Mouse (Mus musculus) CH12.LX (cell line): ENCODE results near the gene Serpinf2. TPM values are rescaled to one million over a fixed set of nuclear protein-coding genes. Genes with fewer than 3 reads are reported as not detected.
A peak's percentile ranks its signal among the peaks of the same experiment; 100 is the strongest.
"Not testable (repeated sequence)": the region's sequence is repeated elsewhere in the genome, so short reads cannot be mapped to it uniquely, and the experiment has no call there.

Experiments
- DNase-seq: peaks from one replicate; pipeline ENCODE4 v3.0.0-alpha.2; 2013; ENCODE audit errors: extremely low read depth
- H3K27ac ChIP-seq: 2 replicates; pipeline ENCODE4 v1.5.1; 2012; ENCODE audit warnings: low read depth, mild to moderate bottlenecking, control low read depth, moderate library complexity; ENCODE audit not compliant: insufficient read depth
- H3K27me3 ChIP-seq: replicated peaks from 2 replicates; pipeline ENCODE3; 2012; ENCODE audit warnings: inconsistent platforms
- H3K36me3 ChIP-seq, 2 experiments: replicated peaks in 1 of 2; 2 replicates each; pipeline versions ENCODE3 to v1.6.1; 2012; ENCODE audit warnings: inconsistent platforms in 1 of 2, low read length in 1 of 2, mild to moderate bottlenecking in 1 of 2, mixed read lengths in 1 of 2, moderate library complexity in 1 of 2; ENCODE audit not compliant: control insufficient read depth in 1 of 2, insufficient read depth in 1 of 2
- H3K4me1 ChIP-seq, 2 experiments: 2 replicates each; pipeline ENCODE4 v1.6.1; 2012; ENCODE audit warnings: inconsistent platforms in 1 of 2, moderate library complexity in 1 of 2; ENCODE audit not compliant: insufficient read depth in 2 of 2, control insufficient read depth in 1 of 2
- H3K4me2 ChIP-seq: 2 replicates; pipeline ENCODE4 v1.6.1; 2012; ENCODE audit warnings: low read depth, mild to moderate bottlenecking, control low read depth; ENCODE audit not compliant: poor library complexity, insufficient read depth, severe bottlenecking
- H3K4me3 ChIP-seq, 3 experiments: fragments of 150-350 bp in 1 of 3; sonication (generic) in 1 of 3; replicated peaks in 1 of 3; 2 replicates each; pipeline versions ENCODE3 to v1.5.1; 2011 to 2012; ENCODE audit warnings: low read depth in 2 of 3, low read length in 2 of 3, mild to moderate bottlenecking in 2 of 3, moderate library complexity in 2 of 3, control low read depth in 1 of 3, improper control_type of control experiment in 1 of 3, inconsistent platforms in 1 of 3, mixed read lengths in 1 of 3; ENCODE audit not compliant: poor library complexity in 1 of 3
- H3K79me2 ChIP-seq: replicated peaks from 2 replicates; pipeline ENCODE4 v1.6.1; 2012; ENCODE audit warnings: mild to moderate bottlenecking, moderate library complexity; ENCODE audit not compliant: control insufficient read depth, poor library complexity, insufficient read depth, severe bottlenecking; ENCODE audit errors: extremely low read depth
- H3K9ac ChIP-seq: 2 replicates; pipeline ENCODE4 v1.6.1; 2012; ENCODE audit warnings: low read depth, mild to moderate bottlenecking, control low read depth, moderate library complexity; ENCODE audit not compliant: insufficient read depth
- H3K9me3 ChIP-seq: replicated peaks from 2 replicates; pipeline ENCODE3; 2012; ENCODE audit warnings: low read length, inconsistent platforms, mixed read lengths
- EP300 ChIP-seq: IDR thresholded peaks from 2 replicates; pipeline ENCODE4 v1.6.1; 2011; ENCODE audit warnings: low read length, improper control_type of control experiment
- ETS1 ChIP-seq: conservative IDR thresholded peaks from 2 replicates; pipeline ENCODE4 v1.6.1; 2012; ENCODE audit warnings: low read depth, mild to moderate bottlenecking, inconsistent platforms, low read length, improper control_type of control experiment, moderate library complexity
- GABPA ChIP-seq: IDR thresholded peaks from 2 replicates; pipeline ENCODE4 v1.6.1; 2012; ENCODE audit warnings: low read depth, low read length, improper control_type of control experiment, inconsistent platforms; ENCODE audit not compliant: insufficient replicate concordance
- IRF4 ChIP-seq: IDR thresholded peaks from 2 replicates; pipeline ENCODE4 v1.6.1; 2014; ENCODE audit warnings: low read depth, mild to moderate bottlenecking, inconsistent platforms, low read length, improper control_type of control experiment
- JUN ChIP-seq: IDR thresholded peaks from 2 replicates; pipeline ENCODE4 v1.6.1; 2011; ENCODE audit warnings: low read depth, mild to moderate bottlenecking, low read length, improper control_type of control experiment, moderate library complexity; ENCODE audit not compliant: insufficient read depth
- JUND ChIP-seq: conservative IDR thresholded peaks from 2 replicates; pipeline ENCODE4 v1.6.1; 2011; ENCODE audit warnings: low read depth, low read length, improper control_type of control experiment
- MAFK ChIP-seq: IDR thresholded peaks from 2 replicates; pipeline ENCODE4 v1.6.1; 2011; ENCODE audit warnings: low read length, improper control_type of control experiment; ENCODE audit not compliant: insufficient replicate concordance
- MEF2A ChIP-seq: IDR thresholded peaks from 2 replicates; pipeline ENCODE4 v1.6.1; 2014; ENCODE audit warnings: low read depth, mild to moderate bottlenecking, inconsistent platforms, low read length, improper control_type of control experiment, borderline replicate concordance
- MXI1 ChIP-seq: IDR thresholded peaks from 2 replicates; pipeline ENCODE4 v1.6.1; 2011; ENCODE audit warnings: mild to moderate bottlenecking, low read depth, low read length, improper control_type of control experiment
- MYC ChIP-seq: IDR thresholded peaks from 2 replicates; pipeline ENCODE4 v1.6.1; 2011; ENCODE audit warnings: low read depth, mild to moderate bottlenecking, improper control_type of control experiment, low read length
- dilution Hi-C: fragments of 300-500 bp; cut with MboI; formaldehyde crosslinking; loops from 2 replicates; pipeline ENCODE4 v1.14.3; 2020; ENCODE audit warnings: low sequenced_read_pairs; ENCODE audit not compliant: extremely low pct_unique_long_range_greater_than_20kb, extremely low pct_ligation_motif_present
- in situ Hi-C: fragments of 300-500 bp; cut with MboI; formaldehyde crosslinking; loops from 3 replicates; pipeline ENCODE4 v1.14.3; 2019; ENCODE audit warnings: low sequenced_read_pairs, low pct_ligation_motif_present, low pct_unique_long_range_greater_than_20kb, mixed read lengths
- polyA plus RNA-seq: library from polyadenylated mRNA; unstranded; fragments of >175 nt; gene quantifications from 2 replicates; pipeline ENCODE4 v1.2.1, GENCODE M21; 2012; ENCODE audit warnings: low read depth; ENCODE audit not compliant: insufficient read length
- total RNA-seq, 2 experiments: library from RNA; depleted of rRNA; stranded (reverse); fragments of 300-350 nt in 1 of 2; fragments of >200 nt in 1 of 2; gene quantifications; 2 replicates each; pipeline ENCODE4 v1.2.3; 2012 to 2014

The Serpinf2 gene
- total and polyA plus RNA-seq, 3 experiments, result 0.08 to 0.26 TPM; not detected in 1

DNA sequence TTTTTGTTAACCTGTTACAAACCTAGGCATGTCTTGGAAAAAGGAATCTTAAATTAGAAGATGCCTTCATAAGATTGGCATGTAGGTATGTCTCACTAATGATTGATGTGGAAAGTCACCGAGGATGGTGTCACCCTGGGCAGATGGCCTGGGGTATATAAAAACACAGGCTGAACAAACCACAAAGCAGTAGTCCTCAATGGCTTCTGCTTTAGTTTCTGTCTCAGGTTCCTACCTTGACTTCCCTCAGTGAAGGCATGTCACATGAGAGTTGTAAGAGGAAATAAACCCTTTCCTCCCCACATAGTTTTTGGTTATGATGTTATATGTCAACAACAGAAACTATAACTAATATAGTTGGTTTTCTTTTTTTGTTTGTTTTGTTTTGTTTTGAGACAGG lies 43.8 kb downstream of the Serpinf2 start (continued):
- no peak for TF ChIP-seq MEF2A

DNA sequence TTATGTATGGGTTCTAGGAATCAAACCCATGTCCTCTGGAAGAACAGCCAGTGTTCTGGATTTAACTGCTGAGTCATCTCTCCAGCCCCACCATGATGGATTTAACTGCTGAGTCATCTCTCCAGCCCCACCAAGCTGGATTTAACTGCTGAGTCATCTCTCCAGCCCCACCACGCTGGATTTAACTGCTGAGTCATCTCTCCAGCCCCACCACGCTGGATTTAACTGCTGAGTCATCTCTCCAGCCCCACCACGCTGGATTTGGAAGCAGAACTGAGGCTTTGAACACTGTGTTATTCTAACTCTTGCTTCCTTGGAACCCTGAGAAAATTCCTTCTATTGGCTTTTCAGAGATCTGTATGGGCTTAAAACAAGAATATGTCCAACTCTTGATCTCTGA lies 55.9 kb downstream of the Serpinf2 start:
- H3K4me1 ChIP-seq, result not testable (repeated sequence)
- TF ChIP-seq JUND, result peak; percentile 76; the same call in 1 of the 2 replicates
- peak; percentile 99 for TF ChIP-seq MAFK
- TF ChIP-seq JUN, result peak; percentile 86
- TF ChIP-seq EP300, result peak; percentile 64; the same call in 1 of the 2 replicates
- 0 out of 2 replicates have a peak, but pooled peaks have one; percentile 26 for TF ChIP-seq GABPA
- TF ChIP-seq IRF4, result peak; percentile 65; the same call in 1 of the 2 replicates
- TF ChIP-seq ETS1, result peak; percentile 77
- TF ChIP-seq MEF2A, result peak; percentile 89
- peak; percentile 90 for TF ChIP-seq MXI1
- TF ChIP-seq MYC, result peak; percentile 84; the same call in 1 of the 2 replicates
- TF ChIP-seq, all 38 proteins: peak for 10; not testable (repeated sequence) for 28
- in situ Hi-C loops, H3K9ac ChIP-seq, H3K27ac ChIP-seq, H3K9me3 ChIP-seq, H3K27me3 ChIP-seq, H3K4me2 ChIP-seq, H3K79me2 ChIP-seq, H3K4me3 ChIP-seq, dilution Hi-C loops: not testable (repeated sequence)
- DNase-seq, result peak; percentile 78
- H3K36me3 ChIP-seq, result peaks cover 4 to 39% of the 10 kb centered on the region in 2 experiments

Other genes starting within 250 kb of the Serpinf2 start
- 47.7 and 50.6 TPM in 2 replicates for gene Dph1, start 248.3 kb downstream of the Serpinf2 start, total RNA-seq (2012; rRNA removed)
- gene Dph1, start 248.3 kb downstream of the Serpinf2 start, total RNA-seq (2014; rRNA removed), result 56.4 and 57.0 TPM in 2 replicates
- 50.9 and 54.7 TPM in 2 replicates for gene Dph1, start 248.3 kb downstream of the Serpinf2 start, polyA plus RNA-seq
- gene Rtn4rl1, start 245.8 kb downstream of the Serpinf2 start, total RNA-seq (2012; rRNA removed), result 0.04 TPM in 2 replicates
- 0.08 TPM in 1 of 2 replicates, not detected in the other for gene Rtn4rl1, start 245.8 kb downstream of the Serpinf2 start, total RNA-seq (2014; rRNA removed)
- 0.09 and 0.11 TPM in 2 replicates for gene Rtn4rl1, start 245.8 kb downstream of the Serpinf2 start, polyA plus RNA-seq
- 287 and 354 TPM in 2 replicates for gene Rpa1, start 91.3 kb downstream of the Serpinf2 start, total RNA-seq (2012; rRNA removed)
- gene Rpa1, start 91.3 kb downstream of the Serpinf2 start, total RNA-seq (2014; rRNA removed), result 357 and 379 TPM in 2 replicates
- gene Rpa1, start 91.3 kb downstream of the Serpinf2 start, polyA plus RNA-seq, result 230 and 247 TPM in 2 replicates
- 11.5 and 13.9 TPM in 2 replicates for gene Smyd4, start 91.2 kb downstream of the Serpinf2 start, total RNA-seq (2012; rRNA removed)
- 13.9 and 15.4 TPM in 2 replicates for gene Smyd4, start 91.2 kb downstream of the Serpinf2 start, total RNA-seq (2014; rRNA removed)
- 11.8 and 12.5 TPM in 2 replicates for gene Smyd4, start 91.2 kb downstream of the Serpinf2 start, polyA plus RNA-seq
- 26.0 and 30.3 TPM in 2 replicates for gene Serpinf1, start 16.9 kb downstream of the Serpinf2 start, total RNA-seq (2012; rRNA removed)
- 56.5 and 58.4 TPM in 2 replicates for gene Serpinf1, start 16.9 kb downstream of the Serpinf2 start, total RNA-seq (2014; rRNA removed)
- 119 and 131 TPM in 2 replicates for gene Serpinf1, start 16.9 kb downstream of the Serpinf2 start, polyA plus RNA-seq
- 14.3 and 16.3 TPM in 2 replicates for gene Wdr81, start 15.1 kb upstream of the Serpinf2 start, total RNA-seq (2012; rRNA removed)
- gene Wdr81, start 15.1 kb upstream of the Serpinf2 start, total RNA-seq (2014; rRNA removed), result 3.0 and 3.1 TPM in 2 replicates
- gene Wdr81, start 15.1 kb upstream of the Serpinf2 start, polyA plus RNA-seq, result 12.7 and 13.7 TPM in 2 replicates
- 0.17 and 0.81 TPM in 2 replicates for gene Tlcd2, start 22.1 kb upstream of the Serpinf2 start, total RNA-seq (2012; rRNA removed)
- not detected in 2 replicates for gene Tlcd2, start 22.1 kb upstream of the Serpinf2 start, total RNA-seq (2014; rRNA removed)
- 0.40 and 0.86 TPM in 2 replicates for gene Tlcd2, start 22.1 kb upstream of the Serpinf2 start, polyA plus RNA-seq
- gene Prpf8, start 47.2 kb upstream of the Serpinf2 start, total RNA-seq (2012; rRNA removed), result 246 and 255 TPM in 2 replicates
- 168 and 187 TPM in 2 replicates for gene Prpf8, start 47.2 kb upstream of the Serpinf2 start, total RNA-seq (2014; rRNA removed)
- gene Prpf8, start 47.2 kb upstream of the Serpinf2 start, polyA plus RNA-seq, result 298 and 345 TPM in 2 replicates
- 0.63 and 0.72 TPM in 2 replicates for gene Rilp, start 70.5 kb upstream of the Serpinf2 start, total RNA-seq (2012; rRNA removed)
- gene Rilp, start 70.5 kb upstream of the Serpinf2 start, total RNA-seq (2014; rRNA removed), result 0.17 and 0.31 TPM in 2 replicates
- 0.76 and 1.1 TPM in 2 replicates for gene Rilp, start 70.5 kb upstream of the Serpinf2 start, polyA plus RNA-seq
- gene Scarf1, start 73.9 kb upstream of the Serpinf2 start, total RNA-seq (2012; rRNA removed), result 0.59 and 0.76 TPM in 2 replicates
- gene Scarf1, start 73.9 kb upstream of the Serpinf2 start, total RNA-seq (2014; rRNA removed), result 0.24 and 0.28 TPM in 2 replicates
- gene Scarf1, start 73.9 kb upstream of the Serpinf2 start, polyA plus RNA-seq, result 0.76 and 0.90 TPM in 2 replicates
- gene Slc43a2, start 92.1 kb upstream of the Serpinf2 start, total RNA-seq (2012; rRNA removed), result 6.5 and 8.9 TPM in 2 replicates
- 3.5 and 5.0 TPM in 2 replicates for gene Slc43a2, start 92.1 kb upstream of the Serpinf2 start, total RNA-seq (2014; rRNA removed)
- 6.8 and 8.8 TPM in 2 replicates for gene Slc43a2, start 92.1 kb upstream of the Serpinf2 start, polyA plus RNA-seq
- gene Pitpna, start 148.5 kb upstream of the Serpinf2 start, total RNA-seq (2012; rRNA removed), result 61.8 and 75.8 TPM in 2 replicates
- 80.7 and 84.6 TPM in 2 replicates for gene Pitpna, start 148.5 kb upstream of the Serpinf2 start, total RNA-seq (2014; rRNA removed)
- 243 and 290 TPM in 2 replicates for gene Pitpna, start 148.5 kb upstream of the Serpinf2 start, polyA plus RNA-seq
- 25.5 and 31.2 TPM in 2 replicates for gene Inpp5k, start 191.4 kb upstream of the Serpinf2 start, total RNA-seq (2012; rRNA removed)
- gene Inpp5k, start 191.4 kb upstream of the Serpinf2 start, total RNA-seq (2014; rRNA removed), result 40.7 and 41.9 TPM in 2 replicates
- gene Inpp5k, start 191.4 kb upstream of the Serpinf2 start, polyA plus RNA-seq, result 30.5 and 35.6 TPM in 2 replicates
- 41.1 and 47.3 TPM in 2 replicates for gene Myo1c, start 210.9 kb upstream of the Serpinf2 start, total RNA-seq (2012; rRNA removed)
- gene Myo1c, start 210.9 kb upstream of the Serpinf2 start, total RNA-seq (2014; rRNA removed), result 21.9 and 24.8 TPM in 2 replicates
- 46.6 and 52.0 TPM in 2 replicates for gene Myo1c, start 210.9 kb upstream of the Serpinf2 start, polyA plus RNA-seq
- gene Crk, start 239.7 kb upstream of the Serpinf2 start, total RNA-seq (2012; rRNA removed), result 37.8 and 42.2 TPM in 2 replicates
- gene Crk, start 239.7 kb upstream of the Serpinf2 start, total RNA-seq (2014; rRNA removed), result 39.9 and 44.3 TPM in 2 replicates
- gene Crk, start 239.7 kb upstream of the Serpinf2 start, polyA plus RNA-seq, result 44.6 and 46.1 TPM in 2 replicates